Mouse (Mus musculus) heart, postnatal 0 days (tissue): ENCODE results near the gene Elmod1.

Experiments used
- CTCF ChIP-seq: IDR thresholded peaks from 2 replicates; pipeline ENCODE4 v1.5.1; 2016; ENCODE audit warnings: antibody characterized with exemption, control low read depth, low read depth
- EP300 ChIP-seq: IDR thresholded peaks from 2 replicates; pipeline ENCODE4 v1.6.1; 2016; ENCODE audit warnings: antibody characterized with exemption, low read depth

DNA sequence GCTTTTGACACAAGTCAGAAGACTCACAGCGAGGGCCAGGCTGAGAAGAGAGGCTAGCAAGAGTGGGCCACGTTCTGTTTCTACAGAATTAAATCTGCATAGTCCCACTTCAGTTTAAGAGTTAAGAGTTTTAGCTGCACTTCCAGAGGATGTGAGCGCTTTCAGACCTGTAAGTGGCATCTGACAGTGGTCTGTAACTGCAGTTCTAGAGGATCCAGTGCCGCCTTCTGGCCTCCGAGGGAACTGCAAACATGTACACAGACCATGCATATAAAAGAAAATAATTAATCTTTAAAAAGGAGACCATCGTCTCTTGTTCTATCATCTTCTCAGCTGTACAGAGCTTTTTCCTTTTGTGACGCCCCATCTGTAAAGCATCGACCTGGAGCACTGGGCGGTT lies 9.8 kb upstream of the Elmod1 start:
- TF ChIP-seq CTCF (peak; percentile 61), EP300 (no peak)
